Mouse (Mus musculus) heart, embryonic 12.5 days (tissue): ENCODE measurements around the gene Brd4. TPM values are rescaled to one million over a fixed set of nuclear protein-coding genes. Genes with fewer than 3 reads are reported as not detected.

Source experiments
- ATAC-seq: fragments of 200-750 bp; cut with Nextera tagmentation; 2 replicates; pipeline ENCODE4 v1.8.0; 2017; ENCODE audit warnings: moderate TSS enrichment, moderate library complexity; ENCODE audit not compliant: insufficient number of reproducible peaks, low FRiP score
- H3K27ac ChIP-seq: fragments of 300-500 bp; sonication (generic); 2 replicates; pipeline ENCODE4 v1.5.1; 2016; ENCODE audit warnings: mild to moderate bottlenecking, moderate library complexity; ENCODE audit not compliant: poor library complexity, severe bottlenecking
- H3K27me3 ChIP-seq: fragments of 300-500 bp; sonication (generic); replicated peaks from 2 replicates; pipeline ENCODE4 v1.6.1; 2016; ENCODE audit warnings: mild to moderate bottlenecking, moderate library complexity
- H3K36me3 ChIP-seq: fragments of 300-500 bp; sonication (generic); 2 replicates; pipeline ENCODE4 v1.6.1; 2016; ENCODE audit warnings: mild to moderate bottlenecking, moderate library complexity
- H3K4me1 ChIP-seq: fragments of 300-500 bp; sonication (generic); replicated peaks from 2 replicates; pipeline ENCODE4 v1.6.1; 2016; ENCODE audit warnings: mild to moderate bottlenecking
- H3K4me2 ChIP-seq: fragments of 300-500 bp; sonication (generic); 2 replicates; pipeline ENCODE4 v1.6.1; 2016; ENCODE audit warnings: mild to moderate bottlenecking, moderate library complexity
- H3K4me3 ChIP-seq: fragments of 300-500 bp; sonication (generic); 2 replicates; pipeline ENCODE4 v1.5.1; 2016; ENCODE audit warnings: mild to moderate bottlenecking
- H3K9ac ChIP-seq: fragments of 300-500 bp; sonication (generic); 2 replicates; pipeline ENCODE4 v1.6.1; 2016; ENCODE audit warnings: mild to moderate bottlenecking, moderate library complexity
- H3K9me3 ChIP-seq: fragments of 300-500 bp; sonication (generic); replicated peaks from 2 replicates; pipeline ENCODE4 v1.6.1; 2016; ENCODE audit warnings: mild to moderate bottlenecking, moderate library complexity
- WGBS: fragments of 180-500 bp; shearing (Covaris S2); methylation state at CpG from one replicate; pipeline ENCODE4 v1.1.7; 2016; 5-methylcytosine and 5-hydroxymethylcytosine counted together
- polyA plus RNA-seq: library from polyadenylated mRNA; unstranded; fragments of >200 nt; fragmentation: Nextera tagmentation; extraction: Ambion mirVana; gene quantifications from 2 replicates; pipeline ENCODE4 v1.2.1, GENCODE M21; 2016

The Brd4 gene
- polyA plus RNA-seq, 1 experiment from 2014 or later, result 72.6 TPM

GRCm38 (mm10) chr17:32256896-32257295, 27.6 kb downstream of the Brd4 start:
- H3K4me1 ChIP-seq, result peaks cover 40% of the 10 kb centered on the region
- no peak for ATAC-seq

GRCm38 (mm10) chr17:32253261-32253660, 31.3 kb downstream of the Brd4 start:
- no peak for ATAC-seq
- peaks cover 16% of the 10 kb centered on the region for H3K36me3 ChIP-seq
- H3K4me3 ChIP-seq, result no peak overlapping the region
- H3K27me3 ChIP-seq, result no peaks in the 10 kb centered on the region
- H3K9me3 ChIP-seq, result no peaks in the 10 kb centered on the region
- H3K4me2 ChIP-seq, result no peak overlapping the region
- no peak overlapping the region for H3K27ac ChIP-seq
- H3K9ac ChIP-seq, result no peak overlapping the region
- H3K4me1 ChIP-seq, result peaks cover 36% of the 10 kb centered on the region
- WGBS, result 92% methylated on average over 2 of the region's 2 CpGs

More at GRCm38 (mm10) chr17:32256896-32257295, 27.6 kb downstream of the Brd4 start:
- Histone ChIP-seq H3K27me3 (no peaks in the 10 kb centered on the region), H3K4me3 (no peak overlapping the region), H3K36me3 (peaks cover 10% of the 10 kb centered on the region), H3K27ac (peak overlapping the region; percentile 89), H3K9me3 (no peaks in the 10 kb centered on the region), H3K4me2 (no peak overlapping the region), H3K9ac (no peak overlapping the region)
- 79% methylated on average over 2 of the region's 2 CpGs for WGBS

GRCm38 (mm10) chr17:32251827-32252470, 32.6 kb downstream of the Brd4 start:
- no peak for ATAC-seq
- WGBS, result 74% methylated on average over 2 of the region's 2 CpGs
- Histone ChIP-seq H3K36me3 (peaks cover 16% of the 10 kb centered on the region), H3K27me3 (no peaks in the 10 kb centered on the region), H3K9me3 (no peaks in the 10 kb centered on the region), H3K4me3 (no peak overlapping the region), H3K4me2 (no peak overlapping the region), H3K27ac (no peak overlapping the region), H3K9ac (no peak overlapping the region), H3K4me1 (peaks cover 23% of the 10 kb centered on the region)

- Histone ChIP-seq H3K36me3 (peaks cover 21% of the 10 kb centered on the region), H3K27ac (no peak overlapping the region), H3K4me1 (peaks cover 16% of the 10 kb centered on the region; the same call in 1 of the 2 replicates), H3K4me3 (no peak overlapping the region), H3K9ac (no peak overlapping the region), H3K9me3 (no peaks in the 10 kb centered on the region), H3K4me2 (no peak overlapping the region), H3K27me3 (no peaks in the 10 kb centered on the region)
- WGBS, result 92% methylated on average over 1 of the region's 1 CpGs
- no peak for ATAC-seq
Observed at GRCm38 (mm10) chr17:32250066-32250465, 34.5 kb downstream of the Brd4 start.

GRCm38 (mm10) chr17:32248192-32248591, 36.3 kb downstream of the Brd4 start:
- no peak overlapping the region for H3K4me2 ChIP-seq
- H3K4me3 ChIP-seq, result no peak overlapping the region
- H3K4me1 ChIP-seq, result peaks cover 16% of the 10 kb centered on the region
- peaks cover 20% of the 10 kb centered on the region for H3K36me3 ChIP-seq
- no peaks in the 10 kb centered on the region for H3K9me3 ChIP-seq
- H3K27ac ChIP-seq, result no peak overlapping the region
- 54% methylated on average over 1 of the region's 1 CpGs for WGBS
- H3K9ac ChIP-seq, result no peak overlapping the region
- H3K27me3 ChIP-seq, result no peaks in the 10 kb centered on the region
- no peak for ATAC-seq

- no peak overlapping the region for H3K4me3 ChIP-seq
- 100% methylated on average over 1 of the region's 1 CpGs for WGBS
- no peak overlapping the region for H3K9ac ChIP-seq
- H3K4me1 ChIP-seq, result peaks cover 16% of the 10 kb centered on the region; the same call in 1 of the 2 replicates
- H3K27ac ChIP-seq, result no peak overlapping the region
- H3K36me3 ChIP-seq, result peaks cover 14% of the 10 kb centered on the region
- ATAC-seq, result no peak
- H3K27me3 ChIP-seq, result no peaks in the 10 kb centered on the region
- H3K9me3 ChIP-seq, result no peaks in the 10 kb centered on the region
- H3K4me2 ChIP-seq, result no peak overlapping the region
Observed at GRCm38 (mm10) chr17:32247616-32248015, 36.9 kb downstream of the Brd4 start.

GRCm38 (mm10) chr17:32246117-32246516, 38.4 kb downstream of the Brd4 start:
- peaks cover 15% of the 10 kb centered on the region for H3K36me3 ChIP-seq
- no peak overlapping the region for H3K4me2 ChIP-seq
- H3K4me3 ChIP-seq, result no peak overlapping the region
- H3K9ac ChIP-seq, result no peak overlapping the region
- ATAC-seq, result no peak
- no peaks in the 10 kb centered on the region for H3K9me3 ChIP-seq
- peaks cover 27% of the 10 kb centered on the region for H3K4me1 ChIP-seq
- H3K27me3 ChIP-seq, result no peaks in the 10 kb centered on the region
- no peak overlapping the region for H3K27ac ChIP-seq
- WGBS, result 76% methylated on average over 5 of the region's 5 CpGs

GRCm38 (mm10) chr17:32240881-32241531, 43.5 kb downstream of the Brd4 start:
- WGBS, result 74% methylated on average over 2 of the region's 2 CpGs
- H3K27ac ChIP-seq, result 0 out of 2 replicates have a peak overlapping the region, but pooled peaks have one; percentile 2
- no peak for ATAC-seq

GRCm38 (mm10) chr17:32238589-32238988, 45.9 kb downstream of the Brd4 start:
- H3K27me3 ChIP-seq, result no peaks in the 10 kb centered on the region
- H3K9me3 ChIP-seq, result no peaks in the 10 kb centered on the region
- ATAC-seq, result no peak
- H3K4me2 ChIP-seq, result no peak overlapping the region
- H3K9ac ChIP-seq, result no peak overlapping the region
- H3K4me3 ChIP-seq, result no peak overlapping the region
- peaks cover 57% of the 10 kb centered on the region for H3K4me1 ChIP-seq
- H3K27ac ChIP-seq, result no peak overlapping the region
- peaks cover 11% of the 10 kb centered on the region for H3K36me3 ChIP-seq
- WGBS, result 29% methylated on average over 1 of the region's 1 CpGs

More at GRCm38 (mm10) chr17:32240881-32241531, 43.5 kb downstream of the Brd4 start:
- no peaks in the 10 kb centered on the region for H3K9me3 ChIP-seq
- H3K36me3 ChIP-seq, result peaks cover 15% of the 10 kb centered on the region
- H3K4me3 ChIP-seq, result no peak overlapping the region
- H3K9ac ChIP-seq, result no peak overlapping the region
- H3K4me2 ChIP-seq, result no peak overlapping the region
- no peaks in the 10 kb centered on the region for H3K27me3 ChIP-seq
- peaks cover 48% of the 10 kb centered on the region for H3K4me1 ChIP-seq

GRCm38 (mm10) chr17:32235534-32236191, 48.9 kb downstream of the Brd4 start:
- no peak overlapping the region for H3K9ac ChIP-seq
- WGBS, result 74% methylated on average over 5 of the region's 5 CpGs
- H3K9me3 ChIP-seq, result no peaks in the 10 kb centered on the region
- peak overlapping the region; percentile 49 for H3K27ac ChIP-seq
- no peak for ATAC-seq
- H3K27me3 ChIP-seq, result no peaks in the 10 kb centered on the region
- no peak overlapping the region for H3K4me3 ChIP-seq
- no peak overlapping the region for H3K4me2 ChIP-seq
- peaks cover 13% of the 10 kb centered on the region for H3K36me3 ChIP-seq
- H3K4me1 ChIP-seq, result peaks cover 35% of the 10 kb centered on the region

GRCm38 (mm10) chr17:32233174-32233573, 51.3 kb downstream of the Brd4 start:
- H3K9me3 ChIP-seq, result no peaks in the 10 kb centered on the region
- peaks cover 28% of the 10 kb centered on the region for H3K36me3 ChIP-seq
- no peak overlapping the region for H3K4me3 ChIP-seq
- no peak overlapping the region for H3K4me2 ChIP-seq
- peaks cover 20% of the 10 kb centered on the region for H3K4me1 ChIP-seq
- no peak overlapping the region for H3K9ac ChIP-seq
- no peak overlapping the region for H3K27ac ChIP-seq
- H3K27me3 ChIP-seq, result no peaks in the 10 kb centered on the region
- no peak for ATAC-seq
